Mouse (Mus musculus) thymus, postnatal 4 days (tissue): Measurements from ENCODE around the gene Kif3b.
A peak's percentile ranks its signal among the peaks of the same experiment; 100 is the strongest.

Experiments used
- DNase-seq: peaks from one replicate; pipeline ENCODE4 v3.0.0; 2021

The Kif3b gene

GRCm38 (mm10) chr2:153298460-153298859 lies 7.2 kb downstream of the Kif3b start:
- DNase-seq: no peak

DNA sequence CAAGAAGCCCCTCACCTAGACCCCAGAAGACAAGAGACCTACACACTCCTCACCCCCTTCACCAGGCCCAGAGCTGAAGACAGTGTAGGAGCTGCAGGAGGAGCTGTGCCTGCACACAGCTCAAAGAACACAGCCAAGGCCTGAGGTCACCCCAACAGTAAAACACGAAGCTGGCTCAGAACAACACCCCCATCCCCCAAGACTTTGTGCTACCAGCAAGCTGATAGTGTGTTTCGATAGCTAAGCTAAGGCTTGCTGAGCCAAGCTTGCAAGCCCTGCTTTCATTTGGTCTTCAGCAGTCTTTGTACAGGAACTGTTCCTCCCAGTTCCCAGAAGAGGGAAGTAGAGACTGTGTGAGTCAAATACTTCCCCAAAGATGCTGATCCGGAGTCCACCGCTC lies 7.7 kb downstream of the Kif3b start:
- DNase-seq: no peak

DNA sequence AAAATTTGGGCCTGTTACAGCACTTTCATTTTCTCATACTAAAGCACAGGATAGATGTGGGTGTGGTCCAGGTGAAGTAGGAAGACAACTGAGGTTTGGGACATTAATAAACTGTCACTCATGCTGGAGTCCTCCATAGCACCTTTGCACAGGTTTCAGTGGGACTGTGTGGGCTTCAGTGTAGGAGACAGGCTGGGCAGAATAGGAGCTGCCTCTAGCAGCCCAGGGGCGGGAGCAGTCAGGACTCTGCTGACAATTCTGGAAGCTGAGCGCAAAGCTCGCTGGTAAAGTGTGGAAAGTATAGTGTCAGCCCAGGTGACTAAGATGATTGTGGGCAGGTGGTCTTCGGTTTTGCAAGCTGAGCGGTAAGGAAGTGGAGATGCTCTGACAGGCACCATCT lies 9.9 kb downstream of the Kif3b start:
- no peak for DNase-seq

DNA sequence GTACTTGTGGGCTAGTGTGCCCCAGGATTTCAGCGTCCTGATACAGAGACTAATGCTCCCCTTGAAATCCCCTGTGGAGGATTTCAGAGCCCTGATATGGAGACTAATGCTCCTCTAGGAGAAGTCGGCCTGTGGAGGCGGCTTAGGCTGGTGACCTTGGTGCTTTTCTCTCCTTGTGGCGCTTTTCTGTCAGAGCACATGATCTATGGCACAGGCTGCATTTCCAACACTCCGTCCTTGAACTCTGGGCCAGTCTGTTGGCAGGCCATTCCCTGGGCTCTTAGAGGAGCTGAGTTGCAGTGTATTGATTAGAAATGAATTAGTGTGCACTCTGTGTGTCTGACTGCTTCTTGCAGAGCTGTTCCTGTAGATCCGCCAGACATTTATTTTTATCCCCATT lies 14.0 kb downstream of the Kif3b start:
- DNase-seq: no peak

GRCm38 (mm10) chr2:153308586-153308985 lies 17.4 kb downstream of the Kif3b start:
- peak; percentile 16 for DNase-seq

GRCm38 (mm10) chr2:153309106-153309505 lies 17.9 kb downstream of the Kif3b start:
- no peak for DNase-seq

GRCm38 (mm10) chr2:153310228-153310627 lies 19.0 kb downstream of the Kif3b start:
- no peak for DNase-seq

- DNase-seq: no peak
Observed at GRCm38 (mm10) chr2:153312884-153313283, 21.7 kb downstream of the Kif3b start.

DNA sequence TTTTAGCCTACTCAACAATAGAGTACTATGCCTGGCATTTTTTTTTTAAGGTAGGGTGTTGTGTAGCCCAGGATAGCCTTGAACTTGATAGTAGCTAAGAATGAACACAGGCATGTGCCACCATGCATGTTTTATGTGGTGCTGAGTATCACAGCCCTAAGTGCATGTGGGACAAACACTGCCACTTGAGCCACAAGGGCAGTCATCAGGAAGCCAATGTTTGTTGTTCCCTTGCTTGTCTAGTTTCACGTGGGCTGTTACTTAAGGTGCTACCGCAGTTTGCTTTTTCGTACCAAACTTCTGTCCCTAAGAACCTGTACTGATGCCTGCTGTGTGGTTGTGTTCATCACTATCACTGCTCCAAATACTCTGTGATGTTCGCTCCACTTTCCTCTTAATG lies 27.2 kb downstream of the Kif3b start:
- DNase-seq: no peak

GRCm38 (mm10) chr2:153319036-153319643 lies 27.9 kb downstream of the Kif3b start:
- DNase-seq: no peak

DNA sequence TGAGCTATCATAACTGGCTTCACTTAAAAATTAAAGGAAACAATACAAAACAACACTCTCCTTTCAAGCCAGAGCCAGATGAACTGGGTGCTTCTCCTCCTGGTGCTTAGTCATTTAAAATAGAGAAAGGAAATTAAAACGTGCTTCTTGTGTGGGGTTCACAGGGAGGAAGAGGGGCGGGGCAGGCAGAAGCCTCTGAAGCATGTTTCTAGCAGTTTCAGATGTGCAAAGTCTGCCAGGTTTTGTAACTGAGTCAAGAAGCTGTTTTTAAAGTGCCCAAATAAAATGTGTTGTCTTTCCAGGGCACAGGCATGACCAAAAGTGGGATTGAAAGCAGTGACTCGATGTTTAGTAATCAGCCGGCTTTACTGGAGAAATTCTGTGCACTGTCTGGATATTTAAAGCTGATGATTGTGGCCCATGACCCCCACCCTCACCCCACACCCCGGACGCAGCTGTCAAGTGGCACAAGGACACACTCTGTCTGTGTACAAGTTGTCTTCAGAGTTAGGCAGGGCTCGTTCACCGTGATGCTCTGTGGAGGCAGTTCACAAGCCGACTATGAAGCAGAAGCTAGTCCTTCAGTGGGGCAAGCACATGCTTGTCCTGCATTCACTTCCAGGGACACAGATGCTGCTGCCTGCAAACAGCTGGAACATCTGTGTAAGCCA lies 34.6 kb downstream of the Kif3b start:
- DNase-seq: peak; percentile 47

GRCm38 (mm10) chr2:153332271-153332670 lies 41.1 kb downstream of the Kif3b start:
- no peak for DNase-seq

DNA sequence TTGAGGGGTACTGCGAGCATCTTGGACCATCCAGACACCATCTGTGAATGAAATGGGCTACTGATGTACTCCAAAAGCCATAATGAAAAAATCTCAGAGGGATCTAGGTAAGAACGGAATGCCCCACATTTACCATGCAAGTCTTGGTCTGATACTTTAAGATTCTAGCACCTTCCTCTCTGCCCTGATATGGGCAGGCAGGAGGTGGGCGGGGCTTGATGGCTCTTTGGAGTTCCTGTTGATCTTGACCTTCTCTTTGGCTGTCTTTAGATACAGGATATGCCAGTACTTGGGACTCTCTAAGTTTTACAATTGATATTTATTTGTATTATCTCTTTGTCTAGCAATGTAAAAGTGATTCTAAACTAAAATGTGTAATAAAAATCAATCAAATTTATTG lies 41.8 kb downstream of the Kif3b start:
- peak; percentile 72 for DNase-seq

DNA sequence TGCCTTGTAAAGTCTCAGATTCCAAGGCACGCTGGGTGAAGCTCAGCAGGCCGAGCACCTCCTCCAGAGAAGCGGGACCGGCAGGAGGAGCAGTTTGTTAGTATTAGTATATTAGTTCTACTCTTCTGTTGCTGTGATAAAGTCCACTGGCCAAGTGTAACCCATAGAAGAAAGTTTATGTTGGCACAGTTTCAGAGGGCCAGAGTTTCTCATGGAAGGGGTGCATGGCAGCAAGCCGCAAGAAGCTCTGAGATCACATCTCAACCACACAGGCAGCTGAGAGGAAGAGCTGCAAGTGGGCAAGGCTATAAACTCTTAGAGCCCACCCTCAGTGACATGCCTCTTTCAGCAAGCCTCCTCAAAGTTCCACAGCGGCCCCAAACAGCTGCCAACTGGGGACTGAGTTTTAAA lies 42.6 kb downstream of the Kif3b start:
- DNase-seq: peak; percentile 57

GRCm38 (mm10) chr2:153334281-153334680 lies 43.1 kb downstream of the Kif3b start:
- no peak for DNase-seq

DNA sequence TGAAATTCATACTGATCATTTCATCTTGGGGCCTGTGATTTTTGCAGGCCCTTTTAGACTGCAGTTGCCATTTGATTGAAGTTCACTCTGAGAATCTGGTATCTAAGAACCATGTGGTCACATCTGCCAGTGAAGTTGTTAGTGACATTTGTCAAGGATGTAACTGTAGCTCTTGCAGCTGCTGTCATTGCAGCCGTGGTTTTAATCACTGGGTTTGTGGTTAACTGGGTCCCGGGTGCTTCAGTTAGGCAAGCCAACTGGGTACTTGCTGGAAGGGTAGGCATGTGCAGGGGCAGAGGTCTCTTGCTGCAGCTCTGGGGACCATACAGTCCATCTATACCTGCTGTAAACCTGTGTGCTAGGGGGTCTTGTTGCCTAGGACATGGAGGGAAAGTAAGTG lies 44.9 kb downstream of the Kif3b start:
- peak; percentile 60 for DNase-seq

GRCm38 (mm10) chr2:153338361-153339350 lies 47.4 kb downstream of the Kif3b start:
- DNase-seq: no peak

- no peak for DNase-seq
Observed at GRCm38 (mm10) chr2:153342166-153342565, 51.0 kb downstream of the Kif3b start.

GRCm38 (mm10) chr2:153342602-153343001 lies 51.4 kb downstream of the Kif3b start:
- no peak for DNase-seq

DNA sequence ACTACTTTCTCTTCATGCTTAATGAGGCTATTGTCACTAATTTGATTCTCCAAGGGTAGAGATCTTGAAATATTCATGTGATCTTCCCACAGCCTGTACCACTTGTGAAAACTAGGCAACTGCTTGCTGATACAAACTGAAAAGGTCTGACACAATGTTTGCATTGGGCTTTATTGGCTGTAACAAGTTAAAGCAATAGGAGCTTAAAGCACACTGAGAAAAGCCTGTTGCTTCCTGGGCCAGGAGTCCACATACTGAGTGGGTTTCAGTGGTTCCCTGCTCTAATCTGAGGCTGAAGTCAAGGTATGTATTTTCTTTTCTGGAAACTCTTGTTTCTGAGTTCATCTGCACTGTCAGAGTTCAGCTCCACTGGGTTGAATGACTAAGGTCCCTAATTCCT lies 52.0 kb downstream of the Kif3b start:
- DNase-seq: no peak

- DNase-seq: no peak
Observed at GRCm38 (mm10) chr2:153345071-153345453, 53.8 kb downstream of the Kif3b start.

GRCm38 (mm10) chr2:153345454-153346220 lies 54.4 kb downstream of the Kif3b start, which contains the start of gene Asxl1:
Gene Asxl1, plus strand, starts transcription at chr2:153345829.
- DNase-seq: peak; percentile 94
